Mouse (Mus musculus): ENCODE measurements around the gene Numb. TPM values are rescaled to one million over a fixed set of nuclear protein-coding genes. Genes with fewer than 3 reads are reported as not detected.

Gene Numb
- total RNA-seq, 1 experiment from 2014 or later: 17.0 TPM

- ATAC-seq (replicated peaks; ENCODE audit: low read depth, poor library complexity, severe bottlenecking): no peak
Observed at GRCm38 (mm10) chr12:83855211-83855610, 66.5 kb downstream of the Numb start.

DNA sequence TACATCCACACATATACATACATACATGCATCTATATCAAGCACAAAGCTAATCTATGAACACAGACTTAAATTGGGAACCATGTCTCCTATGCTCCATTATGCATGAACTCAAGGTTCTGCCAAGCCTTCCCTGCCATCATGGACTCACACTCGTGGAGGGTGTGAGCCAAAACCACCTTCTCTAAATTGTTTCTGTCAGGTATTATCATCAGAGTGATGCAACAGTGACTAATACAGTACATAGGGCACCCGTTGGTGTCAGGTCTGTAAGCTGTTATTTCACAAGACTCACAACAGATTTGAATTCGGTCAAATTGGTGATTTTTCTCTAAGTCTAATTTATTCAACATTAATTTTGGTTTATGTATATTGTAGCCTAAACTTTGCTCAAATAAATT is 67.5 kb downstream of the Numb start:
- no peak for ATAC-seq (replicated peaks; ENCODE audit: low read depth, poor library complexity, severe bottlenecking)

DNA sequence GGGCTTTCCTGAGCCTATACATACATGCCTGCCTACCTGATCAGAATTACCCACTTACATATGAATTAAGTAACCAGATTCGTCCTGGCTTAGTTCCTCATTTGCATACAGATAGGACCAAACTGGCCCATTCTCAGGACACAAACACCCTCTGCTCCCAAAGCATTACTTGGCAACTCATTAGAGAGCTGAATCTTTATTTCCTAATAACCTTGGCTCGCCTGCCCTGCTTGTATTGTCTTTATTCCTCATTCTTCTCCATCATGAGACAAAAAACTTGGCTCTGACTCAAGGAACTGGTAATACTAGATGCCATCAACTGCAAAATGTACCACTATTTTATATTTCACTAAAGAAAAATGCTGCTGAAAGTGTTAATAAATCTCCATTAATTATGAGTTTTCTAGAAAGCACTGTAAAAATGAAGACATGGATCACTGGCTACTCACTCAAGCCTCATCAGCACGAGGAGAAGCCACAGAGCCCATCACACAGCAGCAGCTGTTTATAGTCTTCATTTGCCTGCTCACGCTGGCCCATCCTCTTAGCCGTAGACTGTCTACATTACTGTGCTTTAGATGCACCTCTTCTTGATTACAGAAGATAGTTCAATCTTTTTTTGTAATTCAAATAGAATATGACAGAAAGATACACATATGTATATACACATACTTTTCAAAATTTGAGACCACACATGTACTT is 69.1 kb downstream of the Numb start:
- ATAC-seq (replicated peaks; ENCODE audit: low read depth, poor library complexity, severe bottlenecking): no peak

- no peak for ATAC-seq (replicated peaks; ENCODE audit: low read depth, poor library complexity, severe bottlenecking)
Observed at GRCm38 (mm10) chr12:83850334-83850733, 71.4 kb downstream of the Numb start.

DNA sequence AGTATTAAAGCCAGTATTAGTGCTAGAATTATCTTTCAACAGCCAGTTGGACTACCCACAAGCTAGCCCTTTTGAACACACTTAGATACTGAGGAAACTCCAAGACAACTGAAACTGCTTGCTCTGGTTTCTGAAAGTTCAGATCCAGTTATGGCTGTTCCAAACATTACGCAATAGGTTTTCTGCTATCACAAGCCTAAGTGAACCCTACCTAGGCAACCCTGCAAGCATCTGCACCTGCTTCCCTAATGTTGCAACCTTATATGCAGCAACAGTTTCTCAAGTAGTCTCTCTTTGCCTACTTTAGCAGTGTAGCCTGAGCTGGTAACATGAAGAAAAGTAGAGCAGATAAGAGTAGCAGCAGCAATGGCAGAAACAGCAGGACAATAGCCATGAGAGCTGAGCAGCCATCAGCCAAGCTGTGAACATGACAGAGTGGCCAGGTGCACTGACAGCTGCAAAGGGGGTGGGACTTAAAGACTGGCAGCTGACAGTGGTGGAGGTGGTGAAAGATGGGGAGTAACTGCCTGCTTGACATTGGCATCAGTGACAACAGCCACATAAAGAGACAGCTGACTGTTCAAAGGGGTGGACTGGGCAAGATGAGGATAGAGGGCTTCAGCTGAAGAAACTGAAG is 73.0 kb downstream of the Numb start:
- peak; percentile 45; the same call in 1 of the 2 replicates for ATAC-seq (replicated peaks; ENCODE audit: low read depth, poor library complexity, severe bottlenecking)

DNA sequence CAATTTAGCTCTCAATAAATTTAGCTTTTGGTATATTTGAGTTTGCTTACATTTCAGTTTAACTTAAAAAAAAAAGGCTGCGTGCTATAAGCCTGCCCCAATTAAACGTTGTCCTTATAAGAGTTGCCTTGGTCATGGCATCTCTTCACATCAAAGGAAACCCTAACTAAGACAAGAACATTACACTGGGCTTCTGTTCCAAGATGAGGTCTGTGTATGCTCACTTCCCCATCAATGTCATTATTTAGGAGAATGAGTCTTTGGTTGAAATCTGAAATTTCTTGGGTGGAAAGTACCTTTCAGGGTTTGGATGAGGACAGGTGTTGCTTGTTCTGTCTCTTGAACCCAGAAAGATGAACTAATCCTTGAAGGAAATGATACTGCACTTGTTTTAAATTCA is 73.9 kb downstream of the Numb start:
- no peak for ATAC-seq (replicated peaks; ENCODE audit: low read depth, poor library complexity, severe bottlenecking)

- ATAC-seq (replicated peaks; ENCODE audit: low read depth, poor library complexity, severe bottlenecking): no peak
Observed at GRCm38 (mm10) chr12:83842678-83843440, 78.9 kb downstream of the Numb start.

- ATAC-seq (replicated peaks; ENCODE audit: low read depth, poor library complexity, severe bottlenecking): no peak
Observed at GRCm38 (mm10) chr12:83841409-83842190, 80.1 kb downstream of the Numb start.

GRCm38 (mm10) chr12:83833979-83834378 is 87.8 kb downstream of the Numb start:
- no peak for ATAC-seq (replicated peaks; ENCODE audit: low read depth, poor library complexity, severe bottlenecking)

DNA sequence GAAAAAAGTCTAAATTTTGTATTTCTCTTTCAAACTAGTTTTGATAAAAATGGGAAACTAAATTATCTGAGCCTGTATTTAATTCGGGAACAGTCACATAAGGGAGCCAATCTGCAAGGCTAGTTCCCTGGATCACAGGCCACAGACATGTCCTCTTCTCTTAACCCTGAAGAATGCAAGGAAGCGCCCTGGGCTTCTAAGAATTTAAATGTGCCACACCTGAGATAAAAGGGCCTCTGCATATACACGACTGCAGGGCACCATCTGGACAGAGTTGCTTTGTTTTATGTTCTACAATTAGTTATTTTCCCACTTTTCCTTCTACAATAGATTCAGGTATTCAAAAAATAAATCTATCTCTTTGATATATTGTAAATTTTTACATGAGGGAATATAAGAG is 91.3 kb downstream of the Numb start:
- no peak for ATAC-seq (replicated peaks; ENCODE audit: low read depth, poor library complexity, severe bottlenecking)

GRCm38 (mm10) chr12:83816616-83817015 is 105.1 kb downstream of the Numb start:
- ATAC-seq (replicated peaks; ENCODE audit: low read depth, poor library complexity, severe bottlenecking): no peak

DNA sequence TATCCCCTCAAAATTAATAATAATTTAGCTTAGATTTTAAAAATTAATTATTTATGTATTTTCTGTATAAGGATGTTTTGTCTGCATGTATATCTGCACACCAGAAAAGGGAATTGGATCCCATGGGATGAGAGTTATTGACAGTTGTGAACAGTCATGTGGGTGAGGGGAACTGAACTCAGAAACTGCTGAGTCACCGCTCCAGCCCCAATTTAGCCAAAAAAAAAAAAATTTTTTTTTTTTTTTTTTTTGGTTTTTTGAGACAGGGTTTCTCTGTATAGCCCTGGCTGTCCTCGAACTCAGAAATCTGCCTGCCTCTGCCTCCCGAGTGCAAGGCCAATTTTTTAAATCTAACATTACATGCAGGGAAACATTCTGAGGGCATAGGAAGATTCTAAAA is 109.8 kb downstream of the Numb start:
- ATAC-seq (replicated peaks; ENCODE audit: low read depth, poor library complexity, severe bottlenecking): no peak

GRCm38 (mm10) chr12:83803641-83804040 is 118.1 kb downstream of the Numb start:
- ATAC-seq (replicated peaks; ENCODE audit: low read depth, poor library complexity, severe bottlenecking): no peak

- ATAC-seq (replicated peaks; ENCODE audit: low read depth, poor library complexity, severe bottlenecking): no peak
Observed at GRCm38 (mm10) chr12:83800943-83801342, 120.8 kb downstream of the Numb start.

DNA sequence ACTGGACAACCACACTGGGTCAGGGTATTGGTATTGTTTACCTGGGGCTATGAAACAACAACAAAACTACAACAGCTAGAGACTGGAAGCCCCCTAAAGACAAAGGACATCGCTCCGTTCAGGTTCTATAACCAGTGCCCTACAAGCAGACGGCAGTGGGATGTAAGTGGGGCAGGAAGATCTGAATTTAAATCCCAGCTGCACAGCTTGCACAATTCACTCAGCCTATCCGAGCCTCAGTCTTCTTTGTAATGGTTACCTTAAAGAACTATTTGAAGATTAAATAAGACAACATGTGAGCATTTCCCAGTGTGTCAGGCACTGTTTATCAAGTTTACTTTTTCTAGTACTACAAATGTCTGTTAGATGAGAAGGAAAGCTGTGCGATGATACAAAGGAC is 123.4 kb downstream of the Numb start:
- ATAC-seq (replicated peaks; ENCODE audit: low read depth, poor library complexity, severe bottlenecking): no peak

DNA sequence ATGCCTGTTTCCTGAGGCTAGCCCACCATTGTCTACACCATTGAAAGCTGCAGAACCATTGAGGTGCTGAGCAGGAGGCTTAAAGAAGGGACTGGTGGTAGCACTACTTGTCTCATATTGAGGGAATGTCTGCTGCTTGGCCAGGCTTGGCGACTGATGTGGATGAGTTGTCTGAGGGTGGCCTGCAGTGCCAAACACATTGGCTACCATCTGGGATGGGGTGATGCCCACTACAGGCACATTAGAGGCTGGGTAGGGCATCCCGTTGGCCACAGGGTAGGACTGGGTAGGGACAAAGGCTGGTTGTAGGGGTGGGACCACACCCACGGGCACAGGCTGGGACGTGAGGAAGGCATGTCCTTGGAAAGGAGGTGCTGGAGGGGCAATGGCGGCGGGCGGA is 126.1 kb downstream of the Numb start:
- ATAC-seq (replicated peaks; ENCODE audit: low read depth, poor library complexity, severe bottlenecking): no peak

GRCm38 (mm10) chr12:83795051-83795450 is 126.7 kb downstream of the Numb start:
- no peak for ATAC-seq (replicated peaks; ENCODE audit: low read depth, poor library complexity, severe bottlenecking)

DNA sequence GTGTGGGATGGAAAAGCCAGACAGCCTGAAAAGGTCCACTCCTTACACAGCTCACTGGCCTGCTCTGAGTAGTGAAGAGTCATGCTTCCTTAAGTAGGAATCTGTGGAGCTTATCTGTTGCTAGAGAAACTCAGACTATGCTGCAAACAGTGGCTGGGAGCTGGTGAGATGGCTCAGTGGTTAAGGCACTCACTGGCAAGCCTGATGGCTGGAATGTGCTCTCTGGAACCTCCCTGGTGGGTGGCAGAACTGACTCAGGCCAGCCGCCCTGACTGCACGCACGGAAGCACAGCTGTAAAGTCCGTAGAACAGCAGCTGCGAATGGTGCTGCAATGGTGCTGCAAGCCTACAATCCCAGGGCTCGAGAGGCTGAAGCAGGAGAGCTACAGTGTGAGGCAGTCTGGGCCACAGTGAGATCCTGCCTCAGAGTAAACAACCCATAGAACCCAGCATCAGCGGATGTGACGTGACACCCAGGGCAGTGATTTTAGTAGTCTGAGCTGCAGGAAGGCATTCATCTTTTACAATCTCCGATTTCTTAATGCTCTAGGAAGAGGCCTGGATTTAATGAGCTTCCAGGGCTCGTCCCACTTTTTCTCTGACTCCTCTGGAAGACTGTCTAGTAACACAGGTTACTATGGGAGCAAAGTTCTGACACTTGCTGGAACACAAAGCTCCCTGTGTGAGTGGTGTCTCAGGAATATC is 128.9 kb downstream of the Numb start:
- ATAC-seq (replicated peaks; ENCODE audit: low read depth, poor library complexity, severe bottlenecking): no peak

GRCm38 (mm10) chr12:83791737-83792136 is 130.0 kb downstream of the Numb start:
- ATAC-seq (replicated peaks; ENCODE audit: low read depth, poor library complexity, severe bottlenecking): no peak

GRCm38 (mm10) chr12:83790749-83791148 is 131.0 kb downstream of the Numb start:
- ATAC-seq (replicated peaks; ENCODE audit: low read depth, poor library complexity, severe bottlenecking): no peak

Measured in common myeloid progenitor, adult 5-6 weeks (primary cell).